Mouse (Mus musculus): ENCODE data around the gene Plekhh3. TPM values are rescaled to one million over a fixed set of nuclear protein-coding genes. Genes with fewer than 3 reads are reported as not detected.
A peak's percentile ranks its signal among the peaks of the same experiment; 100 is the strongest.

Gene Plekhh3
- 12.8 and 13.8 TPM in 2 replicates for polyA plus RNA-seq (2014; fragmentation: Nextera tagmentation; extraction: Ambion mirVana)

GRCm38 (mm10) chr11:101170811-101171610 is at the start of gene Plekhh3:
Gene Plekhh3, minus strand, starts transcription at chr11:101171351.
- peaks cover 38% of the 10 kb centered on the region for H3K27me3 ChIP-seq (replicated peaks; ENCODE audit: control insufficient read depth, insufficient read depth, low read length)
- peak within 1 kb of the TSS; percentile 64 for H3K4me2 ChIP-seq (ENCODE audit: low read length)
- peak; percentile 93 for ATAC-seq (replicated peaks; ENCODE audit: low FRiP score, low TSS enrichment, low read depth)
- H3K9me3 ChIP-seq (ENCODE audit: control insufficient read depth, low read length) = no peaks in the 10 kb centered on the region
- peak within 1 kb of the TSS; percentile 85 for H3K27ac ChIP-seq (ENCODE audit: low read depth)
- H3K9ac ChIP-seq (ENCODE audit: low read length) = peak within 1 kb of the TSS; percentile 59
- DNase-seq (ENCODE audit: low spot score) = peak; percentile 92
- H3K4me3 ChIP-seq (ENCODE audit: low read depth, low read length) = peak within 1 kb of the TSS; percentile 63
- under 1% methylated on average over 49 of the region's 50 CpGs for WGBS
- H3K4me1 ChIP-seq (replicated peaks; ENCODE audit: control insufficient read depth, insufficient read depth, low read length) = peaks cover 37% of the 10 kb centered on the region
- H3K36me3 ChIP-seq (ENCODE audit: control insufficient read depth, insufficient read depth, low read length) = peaks cover 21% of the 10 kb centered on the region

GRCm38 (mm10) chr11:101220853-101221252 is 49.7 kb upstream of the Plekhh3 start:
- Histone ChIP-seq H3K27me3 (replicated peaks; ENCODE audit: control insufficient read depth, insufficient read depth, low read length) (no peaks in the 10 kb centered on the region), H3K4me3 (ENCODE audit: low read depth, low read length) (no peak overlapping the region), H3K9ac (ENCODE audit: low read length) (no peak overlapping the region), H3K27ac (ENCODE audit: low read depth) (peak overlapping the region; percentile 9; the same call in 1 of the 2 replicates), H3K4me2 (ENCODE audit: low read length) (no peak overlapping the region), H3K9me3 (ENCODE audit: control insufficient read depth, low read length) (no peaks in the 10 kb centered on the region), H3K4me1 (replicated peaks; ENCODE audit: control insufficient read depth, insufficient read depth, low read length) (peaks cover 6% of the 10 kb centered on the region; the same call in 1 of the 2 replicates), H3K36me3 (ENCODE audit: control insufficient read depth, insufficient read depth, low read length) (peaks cover 25% of the 10 kb centered on the region)
- ATAC-seq (replicated peaks; ENCODE audit: low FRiP score, low TSS enrichment, low read depth) = no peak
- 33% methylated on average over 2 of the region's 2 CpGs for WGBS
- no peak for DNase-seq (ENCODE audit: low spot score)

GRCm38 (mm10) chr11:101218436-101219055 is 47.4 kb upstream of the Plekhh3 start:
- no peak overlapping the region for H3K9ac ChIP-seq (ENCODE audit: low read length)
- no peaks in the 10 kb centered on the region; the same call in 1 of the 2 replicates for H3K4me1 ChIP-seq (replicated peaks; ENCODE audit: control insufficient read depth, insufficient read depth, low read length)
- WGBS = 84% methylated on average over 10 of the region's 10 CpGs
- no peaks in the 10 kb centered on the region for H3K9me3 ChIP-seq (ENCODE audit: control insufficient read depth, low read length)
- ATAC-seq (replicated peaks; ENCODE audit: low FRiP score, low TSS enrichment, low read depth) = no peak
- no peak overlapping the region for H3K4me3 ChIP-seq (ENCODE audit: low read depth, low read length)
- H3K4me2 ChIP-seq (ENCODE audit: low read length) = no peak overlapping the region
- H3K27ac ChIP-seq (ENCODE audit: low read depth) = no peak overlapping the region
- DNase-seq (ENCODE audit: low spot score) = no peak
- H3K36me3 ChIP-seq (ENCODE audit: control insufficient read depth, insufficient read depth, low read length) = peaks cover 47% of the 10 kb centered on the region
- H3K27me3 ChIP-seq (replicated peaks; ENCODE audit: control insufficient read depth, insufficient read depth, low read length) = no peaks in the 10 kb centered on the region

GRCm38 (mm10) chr11:101216936-101217335 is 45.8 kb upstream of the Plekhh3 start:
- Histone ChIP-seq H3K27ac (ENCODE audit: low read depth) (no peak overlapping the region), H3K9me3 (ENCODE audit: control insufficient read depth, low read length) (no peaks in the 10 kb centered on the region), H3K27me3 (replicated peaks; ENCODE audit: control insufficient read depth, insufficient read depth, low read length) (no peaks in the 10 kb centered on the region), H3K4me2 (ENCODE audit: low read length) (no peak overlapping the region), H3K4me3 (ENCODE audit: low read depth, low read length) (no peak overlapping the region), H3K9ac (ENCODE audit: low read length) (no peak overlapping the region), H3K4me1 (replicated peaks; ENCODE audit: control insufficient read depth, insufficient read depth, low read length) (no peaks in the 10 kb centered on the region; the same call in 1 of the 2 replicates), H3K36me3 (ENCODE audit: control insufficient read depth, insufficient read depth, low read length) (peaks cover 56% of the 10 kb centered on the region)
- 88% methylated on average over 5 of the region's 5 CpGs for WGBS
- ATAC-seq (replicated peaks; ENCODE audit: low FRiP score, low TSS enrichment, low read depth) (no peak), DNase-seq (ENCODE audit: low spot score) (no peak)

- no peaks in the 10 kb centered on the region for H3K4me1 ChIP-seq (replicated peaks; ENCODE audit: control insufficient read depth, insufficient read depth, low read length)
- H3K9me3 ChIP-seq (ENCODE audit: control insufficient read depth, low read length) = no peaks in the 10 kb centered on the region
- no peak overlapping the region for H3K9ac ChIP-seq (ENCODE audit: low read length)
- H3K27me3 ChIP-seq (replicated peaks; ENCODE audit: control insufficient read depth, insufficient read depth, low read length) = no peaks in the 10 kb centered on the region
- peak; percentile 71 for DNase-seq (ENCODE audit: low spot score)
- WGBS = 36% methylated on average over 3 of the region's 3 CpGs
- H3K27ac ChIP-seq (ENCODE audit: low read depth) = no peak overlapping the region
- H3K4me3 ChIP-seq (ENCODE audit: low read depth, low read length) = no peak overlapping the region
- no peak overlapping the region for H3K4me2 ChIP-seq (ENCODE audit: low read length)
- ATAC-seq (replicated peaks; ENCODE audit: low FRiP score, low TSS enrichment, low read depth) = peak; percentile 80
- H3K36me3 ChIP-seq (ENCODE audit: control insufficient read depth, insufficient read depth, low read length) = peaks cover 85% of the 10 kb centered on the region
Measured at GRCm38 (mm10) chr11:101211970-101212369, 40.8 kb upstream of the Plekhh3 start.

- peaks cover 87% of the 10 kb centered on the region for H3K36me3 ChIP-seq (ENCODE audit: control insufficient read depth, insufficient read depth, low read length)
- no peak overlapping the region for H3K9ac ChIP-seq (ENCODE audit: low read length)
- H3K4me2 ChIP-seq (ENCODE audit: low read length) = no peak overlapping the region
- H3K4me1 ChIP-seq (replicated peaks; ENCODE audit: control insufficient read depth, insufficient read depth, low read length) = no peaks in the 10 kb centered on the region
- no peaks in the 10 kb centered on the region for H3K27me3 ChIP-seq (replicated peaks; ENCODE audit: control insufficient read depth, insufficient read depth, low read length)
- no peak overlapping the region for H3K4me3 ChIP-seq (ENCODE audit: low read depth, low read length)
- ATAC-seq (replicated peaks; ENCODE audit: low FRiP score, low TSS enrichment, low read depth) = no peak
- WGBS = 13% methylated on average over 7 of the region's 7 CpGs
- no peaks in the 10 kb centered on the region for H3K9me3 ChIP-seq (ENCODE audit: control insufficient read depth, low read length)
- H3K27ac ChIP-seq (ENCODE audit: low read depth) = no peak overlapping the region
- DNase-seq (ENCODE audit: low spot score) = no peak
Measured at GRCm38 (mm10) chr11:101200986-101201385, 29.8 kb upstream of the Plekhh3 start.

- H3K9ac ChIP-seq (ENCODE audit: low read length) = no peak overlapping the region
- H3K4me3 ChIP-seq (ENCODE audit: low read depth, low read length) = no peak overlapping the region
- peaks cover 83% of the 10 kb centered on the region for H3K36me3 ChIP-seq (ENCODE audit: control insufficient read depth, insufficient read depth, low read length)
- H3K27ac ChIP-seq (ENCODE audit: low read depth) = no peak overlapping the region
- no peaks in the 10 kb centered on the region for H3K4me1 ChIP-seq (replicated peaks; ENCODE audit: control insufficient read depth, insufficient read depth, low read length)
- DNase-seq (ENCODE audit: low spot score) = no peak
- H3K4me2 ChIP-seq (ENCODE audit: low read length) = no peak overlapping the region
- WGBS = 80% methylated on average over 3 of the region's 3 CpGs
- no peaks in the 10 kb centered on the region for H3K9me3 ChIP-seq (ENCODE audit: control insufficient read depth, low read length)
- H3K27me3 ChIP-seq (replicated peaks; ENCODE audit: control insufficient read depth, insufficient read depth, low read length) = no peaks in the 10 kb centered on the region
- ATAC-seq (replicated peaks; ENCODE audit: low FRiP score, low TSS enrichment, low read depth) = no peak
Measured at GRCm38 (mm10) chr11:101199555-101199954, 28.4 kb upstream of the Plekhh3 start.

- no peaks in the 10 kb centered on the region for H3K9me3 ChIP-seq (ENCODE audit: control insufficient read depth, low read length)
- peaks cover 4% of the 10 kb centered on the region for H3K4me1 ChIP-seq (replicated peaks; ENCODE audit: control insufficient read depth, insufficient read depth, low read length)
- H3K4me3 ChIP-seq (ENCODE audit: low read depth, low read length) = no peak overlapping the region
- peaks cover 79% of the 10 kb centered on the region for H3K36me3 ChIP-seq (ENCODE audit: control insufficient read depth, insufficient read depth, low read length)
- H3K9ac ChIP-seq (ENCODE audit: low read length) = no peak overlapping the region
- H3K27me3 ChIP-seq (replicated peaks; ENCODE audit: control insufficient read depth, insufficient read depth, low read length) = no peaks in the 10 kb centered on the region
- H3K4me2 ChIP-seq (ENCODE audit: low read length) = no peak overlapping the region
- no peak overlapping the region for H3K27ac ChIP-seq (ENCODE audit: low read depth)
- no peak for DNase-seq (ENCODE audit: low spot score)
- ATAC-seq (replicated peaks; ENCODE audit: low FRiP score, low TSS enrichment, low read depth) = no peak
- 86% methylated on average over 8 of the region's 8 CpGs for WGBS
Measured at GRCm38 (mm10) chr11:101196175-101196574, 25.0 kb upstream of the Plekhh3 start.
